Mouse (Mus musculus) stomach, postnatal 0 days (tissue): ENCODE results near the gene Traf4.

ENCODE experiments used
- CTCF ChIP-seq: IDR thresholded peaks from 2 replicates; pipeline ENCODE4 v1.5.1; 2016; ENCODE audit warnings: antibody characterized with exemption, low read depth, mild to moderate bottlenecking, moderate library complexity
- EP300 ChIP-seq: optimal IDR thresholded peaks from 2 replicates; pipeline ENCODE3; 2016; ENCODE audit warnings: antibody characterized with exemption

GRCm38 (mm10) chr11:78179438-78179999 is 14.1 kb upstream of the Traf4 start:
- TF ChIP-seq CTCF = no peak
- TF ChIP-seq EP300 = no peak
